Mouse (Mus musculus): ENCODE measurements around the gene Myh11. TPM values are rescaled to one million over a fixed set of nuclear protein-coding genes. Genes with fewer than 3 reads are reported as not detected.

Myh11 gene
- polyA plus RNA-seq, 2 experiments: 1.2 to 1.5 TPM

DNA sequence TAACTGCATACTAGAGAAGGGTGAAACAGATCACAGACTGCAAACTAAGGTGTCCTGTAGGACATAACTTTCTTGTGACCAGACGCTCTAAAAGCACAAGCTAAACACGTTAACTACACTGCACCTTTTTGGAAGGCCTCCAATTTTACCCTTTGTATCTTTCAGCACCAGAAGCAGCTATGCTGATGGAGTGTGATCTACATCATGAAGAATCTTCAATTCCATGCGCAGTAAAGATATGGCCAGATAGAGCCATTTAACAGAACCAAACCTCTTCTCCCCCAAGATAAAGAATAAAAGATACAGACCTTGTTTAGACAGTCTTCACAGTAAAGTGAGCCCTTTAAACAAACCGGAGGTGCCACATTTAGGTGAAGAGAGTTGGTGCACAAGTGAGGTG, 139.5 kb downstream of the Myh11 start:
- Histone ChIP-seq H3K9ac (ENCODE audit: low read depth, low read length, severe bottlenecking) (no peak overlapping the region), H3K27ac (replicated peaks; ENCODE audit: low read depth, low read length) (no peak overlapping the region), H3K9me3 (ENCODE audit: control insufficient read depth, low read length) (no peaks in the 10 kb centered on the region), H3K4me2 (replicated peaks; ENCODE audit: low read depth, low read length, severe bottlenecking) (no peak overlapping the region), H3K4me3 (replicated peaks; ENCODE audit: low read length) (no peak overlapping the region), H3K27me3 (ENCODE audit: control insufficient read depth, insufficient read depth, low read length) (no peaks in the 10 kb centered on the region), H3K36me3 (ENCODE audit: control insufficient read depth, insufficient read depth, low read length) (peaks cover 58% of the 10 kb centered on the region), H3K4me1 (ENCODE audit: control insufficient read depth, insufficient read depth, low read length) (no peaks in the 10 kb centered on the region)
- DNase-seq (ENCODE audit: low spot score) (no peak), ATAC-seq (ENCODE audit: low FRiP score, low read depth) (no peak)
- no peak for TF ChIP-seq POLR2A (IDR thresholded peaks at IDR 0.05; ENCODE audit: borderline replicate concordance, extremely low read depth, insufficient read depth, insufficient read length)
- WGBS: 92% methylated on average over 4 of the region's 4 CpGs

DNA sequence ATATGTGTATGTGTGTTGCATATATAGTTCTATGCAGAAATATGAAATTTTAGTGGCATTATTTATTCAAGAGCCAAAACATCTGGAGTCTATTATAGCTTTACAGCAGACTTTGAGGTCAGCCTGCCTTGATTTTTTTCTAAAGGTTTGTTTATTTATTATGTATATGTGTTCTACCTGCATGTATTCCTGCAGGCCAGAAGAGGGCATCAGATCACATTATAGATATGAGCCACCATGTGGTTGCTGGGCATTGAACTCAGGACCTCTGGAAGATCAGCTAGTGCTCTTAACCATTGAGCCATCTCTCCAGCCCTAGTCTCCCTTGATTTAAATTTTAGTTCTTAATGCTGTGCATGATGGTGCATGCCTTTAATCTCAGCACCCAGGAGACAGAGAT, 143.5 kb downstream of the Myh11 start:
- Histone ChIP-seq H3K27ac (replicated peaks; ENCODE audit: low read depth, low read length) (no peak overlapping the region), H3K4me3 (replicated peaks; ENCODE audit: low read length) (no peak overlapping the region), H3K9me3 (ENCODE audit: control insufficient read depth, low read length) (no peaks in the 10 kb centered on the region), H3K27me3 (ENCODE audit: control insufficient read depth, insufficient read depth, low read length) (no peaks in the 10 kb centered on the region), H3K9ac (ENCODE audit: low read depth, low read length, severe bottlenecking) (no peak overlapping the region), H3K36me3 (ENCODE audit: control insufficient read depth, insufficient read depth, low read length) (peaks cover 78% of the 10 kb centered on the region), H3K4me2 (replicated peaks; ENCODE audit: low read depth, low read length, severe bottlenecking) (no peak overlapping the region), H3K4me1 (ENCODE audit: control insufficient read depth, insufficient read depth, low read length) (no peaks in the 10 kb centered on the region)
- no peak for TF ChIP-seq POLR2A (IDR thresholded peaks at IDR 0.05; ENCODE audit: borderline replicate concordance, extremely low read depth, insufficient read depth, insufficient read length)
- DNase-seq (ENCODE audit: low spot score) (no peak), ATAC-seq (ENCODE audit: low FRiP score, low read depth) (no peak)

MicroRNAs encoded within 50 kb of the gene (microRNA counts, 519-probe panel; counts per million panel counts)
- microRNA mmu-miR-484: 2,910 counts per million, percentile 52 among the panel's probes with 10 or more counts

Small RNAs within 50 kb of the gene (microRNA-seq; reads per million reads assigned to microRNA genes)
- 1,927 reads per million, percentile 79 among the genes with 10 or more reads in this experiment for gene Mir484

Other genes starting within 250 kb of the Myh11 start
- gene Nde1, start 128.1 kb downstream of the Myh11 start, polyA plus RNA-seq (2012; rRNA removed): 89.1 and 93.9 TPM in 2 replicates
- 89.9 and 95.6 TPM in 2 replicates for gene Nde1, start 128.1 kb downstream of the Myh11 start, polyA plus RNA-seq (2014; fragmentation: Nextera tagmentation; extraction: Ambion mirVana)
- 19.3 and 20.0 TPM in 2 replicates for gene Marf1, start 128.0 kb downstream of the Myh11 start, polyA plus RNA-seq (2012; rRNA removed)
- 17.8 and 20.6 TPM in 2 replicates for gene Marf1, start 128.0 kb downstream of the Myh11 start, polyA plus RNA-seq (2014; fragmentation: Nextera tagmentation; extraction: Ambion mirVana)
- 65.2 and 79.4 TPM in 2 replicates for gene Fopnl, start 26.0 kb upstream of the Myh11 start, polyA plus RNA-seq (2012; rRNA removed)
- 143 and 161 TPM in 2 replicates for gene Fopnl, start 26.0 kb upstream of the Myh11 start, polyA plus RNA-seq (2014; fragmentation: Nextera tagmentation; extraction: Ambion mirVana)
- gene Abcc1, start 70.2 kb upstream of the Myh11 start, polyA plus RNA-seq (2012; rRNA removed): 11.0 and 11.3 TPM in 2 replicates
- 8.9 and 10.4 TPM in 2 replicates for gene Abcc1, start 70.2 kb upstream of the Myh11 start, polyA plus RNA-seq (2014; fragmentation: Nextera tagmentation; extraction: Ambion mirVana)